Mouse (Mus musculus): ENCODE results near the gene Chrm4.

Gene Chrm4

GRCm38 (mm10) chr2:91963443-91963932 lies 36.4 kb downstream of the Chrm4 start:
- peak; percentile 88 to 95 for DNase-seq (ENCODE audit: low spot score in 2 of 2)

DNA sequence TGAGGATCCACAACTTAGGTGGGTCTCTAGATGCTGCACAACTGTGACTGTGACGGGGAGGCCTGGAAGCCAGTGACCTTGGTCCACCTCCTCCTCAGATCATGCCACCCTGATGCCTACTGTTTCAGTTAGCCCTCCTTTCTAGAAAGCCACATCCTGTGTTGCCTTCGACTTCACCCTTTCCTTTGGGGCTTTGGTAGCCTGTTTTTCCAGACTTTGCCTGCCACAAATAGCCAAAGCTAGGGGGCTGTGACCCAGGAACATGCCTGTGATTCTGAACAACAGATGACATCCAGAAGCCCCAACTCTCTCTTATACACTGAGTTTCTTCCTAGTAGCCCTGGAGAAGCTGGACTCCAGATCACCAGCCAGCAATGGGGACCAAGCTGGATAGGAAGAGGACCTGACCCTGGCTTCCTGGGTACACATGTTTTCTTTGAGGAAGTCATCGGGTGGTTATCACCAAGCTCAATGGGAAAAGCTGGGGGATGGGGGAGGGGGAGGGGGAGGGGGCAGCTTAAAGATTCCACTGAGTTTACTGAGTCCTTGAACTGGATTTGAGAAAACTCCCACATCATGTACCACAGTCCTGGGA lies 37.7 kb downstream of the Chrm4 start:
- DNase-seq (ENCODE audit: low spot score in 2 of 2) = no peak

DNA sequence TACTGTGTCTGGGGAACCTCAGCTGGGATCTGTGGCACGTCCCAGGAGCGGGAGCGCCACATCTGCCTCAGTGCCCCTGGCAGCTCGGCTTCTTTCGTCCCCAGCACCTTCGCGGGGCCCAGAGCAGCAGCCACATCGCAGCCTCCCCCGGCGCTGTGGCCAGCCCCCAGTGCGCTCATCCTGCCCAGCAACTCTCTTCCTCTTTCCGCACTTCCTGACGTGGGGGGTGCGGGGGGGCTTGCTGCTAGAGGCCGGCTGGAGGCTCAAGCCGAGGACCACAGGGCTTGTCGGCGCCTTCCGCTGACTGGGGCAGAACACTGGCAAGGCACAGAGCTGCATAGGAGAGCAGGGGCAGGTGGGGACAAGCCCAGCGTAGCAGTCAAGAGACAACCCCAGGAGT lies 38.4 kb downstream of the Chrm4 start:
- no peak for DNase-seq (ENCODE audit: low spot score in 2 of 2)

DNA sequence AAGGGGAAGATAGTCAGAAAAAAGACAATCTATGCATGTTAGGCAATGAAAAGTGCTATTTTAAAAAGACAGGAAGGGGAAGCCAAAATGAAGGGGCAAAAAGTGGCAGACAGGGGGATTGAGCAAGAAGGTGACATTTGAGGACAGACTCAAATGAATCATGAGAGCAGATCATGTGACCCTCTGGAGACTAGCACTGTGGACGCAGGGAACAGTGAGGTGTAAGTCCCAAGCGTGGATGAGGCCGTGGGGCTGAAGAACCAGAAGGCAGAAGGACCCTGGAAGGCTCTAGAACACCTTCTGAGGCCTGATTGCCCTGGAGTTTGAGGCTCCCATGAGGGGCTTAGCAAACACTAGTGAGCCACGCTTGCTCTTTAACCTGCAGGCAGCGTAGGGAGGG lies 39.3 kb downstream of the Chrm4 start:
- DNase-seq (ENCODE audit: low spot score in 2 of 2) = no peak

GRCm38 (mm10) chr2:91967962-91968361 lies 40.9 kb downstream of the Chrm4 start:
- DNase-seq (ENCODE audit: low spot score in 2 of 2) = no peak

- peak in 1 of 2 experiments; percentile 77 for DNase-seq (ENCODE audit: low spot score in 2 of 2)
Observed at GRCm38 (mm10) chr2:91971231-91972097, 44.4 kb downstream of the Chrm4 start.

- no peak for DNase-seq (ENCODE audit: low spot score in 2 of 2)
Observed at GRCm38 (mm10) chr2:91972121-91972566, 45.1 kb downstream of the Chrm4 start.

DNA sequence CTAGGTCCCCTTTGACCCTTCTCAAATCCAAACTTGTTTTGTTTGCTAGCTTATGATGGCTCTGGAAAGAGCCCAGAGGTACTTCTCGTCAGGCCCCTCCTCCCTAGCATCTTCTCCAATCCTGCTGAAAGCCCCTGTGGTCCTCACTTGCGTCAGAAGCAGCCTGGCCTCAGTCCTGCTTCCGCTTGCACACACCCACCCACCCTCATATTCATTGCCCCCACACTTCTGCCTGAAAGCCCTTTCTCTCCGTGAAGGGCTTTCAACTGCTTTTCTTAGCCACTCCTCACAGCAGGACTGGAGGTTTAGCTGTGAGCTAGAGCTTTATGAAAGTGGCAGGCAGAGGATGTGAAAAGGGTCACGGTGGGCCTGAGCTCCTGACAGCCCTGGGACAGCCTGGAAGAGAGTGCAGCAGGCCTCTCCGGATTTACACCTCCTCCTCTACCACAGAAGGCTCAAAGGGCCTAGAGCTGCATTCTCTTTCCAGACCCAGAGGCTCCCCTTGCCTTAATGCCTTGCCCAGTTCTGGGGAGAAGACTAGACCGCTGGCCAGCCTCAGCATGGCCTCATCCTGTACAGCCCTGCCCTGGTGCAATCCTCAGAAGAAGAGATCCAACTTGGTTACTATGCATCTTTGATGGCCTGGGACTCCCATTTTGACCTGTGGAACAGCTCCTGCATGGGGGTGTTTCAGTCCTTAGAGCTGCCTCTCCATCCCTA lies 46.5 kb downstream of the Chrm4 start:
- no peak for DNase-seq (ENCODE audit: low spot score in 2 of 2)

- DNase-seq (ENCODE audit: low spot score in 2 of 2) = no peak
Observed at GRCm38 (mm10) chr2:91975581-91976541, 48.8 kb downstream of the Chrm4 start, which contains the start of gene Dgkz. TSS of gene Dgkz (minus strand) at chr2:91975864.

DNA sequence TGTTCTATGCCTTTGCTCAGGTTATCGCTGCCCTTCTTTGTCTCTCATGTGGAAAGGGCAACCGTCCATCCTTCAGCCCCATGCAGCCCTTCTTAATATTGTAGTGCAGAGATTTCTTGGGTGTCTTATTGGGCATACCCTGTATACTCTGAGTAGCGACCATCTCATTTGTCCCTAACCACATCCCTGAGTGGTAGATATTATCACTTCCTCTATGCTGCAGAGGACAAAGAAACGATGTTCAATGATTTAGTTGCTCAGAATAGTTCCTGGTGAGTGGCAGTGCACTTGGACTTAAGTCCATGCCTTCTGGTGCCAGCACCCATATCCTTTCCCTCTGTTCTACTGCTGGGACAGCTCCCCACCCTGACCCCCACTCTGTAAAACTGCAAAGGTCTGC lies 50.9 kb downstream of the Chrm4 start:
- no peak for DNase-seq (ENCODE audit: low spot score in 2 of 2)

Data from left cerebral cortex, adult 9 months (tissue).